ENCODE assay signal across 9 mouse cellular contexts in the genomic region with DNA sequence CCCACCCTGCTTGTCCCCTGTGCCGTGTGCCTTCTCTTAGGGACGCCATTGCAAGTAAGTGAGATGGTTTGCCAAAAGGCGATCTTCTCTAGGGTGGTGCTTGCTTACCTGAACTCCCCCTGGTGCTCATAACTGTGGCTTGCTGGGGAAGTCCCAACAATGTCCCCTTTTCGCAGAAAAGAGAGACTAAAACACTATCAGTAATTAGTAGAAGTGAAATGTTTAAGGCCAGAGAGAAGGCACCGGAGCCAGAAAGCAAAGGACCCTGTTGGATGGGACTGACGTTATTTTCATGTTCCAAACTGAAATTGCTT. TPM values are rescaled to one million over a fixed set of nuclear protein-coding genes. Genes with fewer than 3 reads are reported as not detected.
DNase-seq lines count a peak whose midpoint lies in the region; ATAC-seq lines count a peak whose summit lies in the region.
"Had no signal": no experiment of that assay in that cellular context is flagged by ENCODE, and none has a peak within 500 bp of the region (broad histone marks: within the 10 kb centered on the region; RNA-seq: fewer than 3 reads in every experiment).

No protein-coding gene starts in this region.

- no peaks in the 10 kb centered on the region for H3K36me3 ChIP-seq in embryonic facial prominence, embryonic 10.5 days (replicated peaks)
- no peaks in the 10 kb centered on the region for H3K36me3 ChIP-seq in hindbrain, embryonic 12.5 days
- H3K36me3 ChIP-seq in midbrain, embryonic 12.5 days: no peaks in the 10 kb centered on the region

- peaks cover 13% of the 10 kb centered on the region for H3K4me1 ChIP-seq in embryonic facial prominence, embryonic 10.5 days
- H3K4me1 ChIP-seq in hindbrain, embryonic 12.5 days: 0 out of 2 replicates have a peak, but pooled peaks cover 2% of the 10 kb centered on the region
- peaks cover 10% of the 10 kb centered on the region; the same call in 1 of the 2 replicates for H3K4me1 ChIP-seq in midbrain, embryonic 12.5 days

- ATAC-seq in hindbrain, embryonic 12.5 days (ENCODE audit: low FRiP score): no peak
- no peak for ATAC-seq in midbrain, embryonic 12.5 days (ENCODE audit: low FRiP score, low read depth)

- DNase-seq in kidney, adult 9 months: peak; percentile 2
- DNase-seq in kidney, postnatal 14 days: no peak
- DNase-seq in embryonic facial prominence, embryonic 10.5 days (ENCODE audit: low spot score): no peak
- DNase-seq in thymus, adult 18-20 months: no peak
- no peak for DNase-seq in MN1 (ENCODE audit: low spot score)
- no peak for DNase-seq in cerebellum, postnatal 14 days
- DNase-seq: gastrocnemius, adult 2 months had no signal

- H3K27ac ChIP-seq in embryonic facial prominence, embryonic 10.5 days (replicated peaks): no peak overlapping the region
- H3K27ac ChIP-seq in hindbrain, embryonic 12.5 days: no peak overlapping the region
- H3K27ac ChIP-seq in midbrain, embryonic 12.5 days (replicated peaks): no peak overlapping the region
- H3K27ac ChIP-seq: gastrocnemius, adult 2 months had no signal

- H3K9me3 ChIP-seq in embryonic facial prominence, embryonic 10.5 days: no peaks in the 10 kb centered on the region
- H3K9me3 ChIP-seq in hindbrain, embryonic 12.5 days (replicated peaks): no peaks in the 10 kb centered on the region
- no peaks in the 10 kb centered on the region for H3K9me3 ChIP-seq in midbrain, embryonic 12.5 days

- 22% methylated on average over 6 of the region's 6 CpGs for WGBS in embryonic facial prominence, embryonic 10.5 days
- WGBS in hindbrain, embryonic 12.5 days: 22% methylated on average over 6 of the region's 6 CpGs
- 22% methylated on average over 6 of the region's 6 CpGs for WGBS in midbrain, embryonic 12.5 days

- H3K9ac ChIP-seq in hindbrain, embryonic 12.5 days: peak overlapping the region; percentile 61; the same call in 1 of the 2 replicates
- peak overlapping the region; percentile 65; the same call in 1 of the 2 replicates for H3K9ac ChIP-seq in midbrain, embryonic 12.5 days (replicated peaks)

- peaks cover 42% of the 10 kb centered on the region for H3K27me3 ChIP-seq in embryonic facial prominence, embryonic 10.5 days (replicated peaks; ENCODE audit: low read depth, poor library complexity, severe bottlenecking)
- H3K27me3 ChIP-seq in hindbrain, embryonic 12.5 days: peaks cover 33% of the 10 kb centered on the region
- H3K27me3 ChIP-seq in midbrain, embryonic 12.5 days: peaks cover 35% of the 10 kb centered on the region

- H3K4me3 ChIP-seq in embryonic facial prominence, embryonic 10.5 days: peak overlapping the region; percentile 71
- peak overlapping the region; percentile 58 for H3K4me3 ChIP-seq in hindbrain, embryonic 12.5 days
- H3K4me3 ChIP-seq in midbrain, embryonic 12.5 days: peak overlapping the region; percentile 69

- H3K4me2 ChIP-seq in hindbrain, embryonic 12.5 days (replicated peaks): peak overlapping the region; percentile 90
- H3K4me2 ChIP-seq in midbrain, embryonic 12.5 days (replicated peaks): peak overlapping the region; percentile 98

RNA-seq across cellular contexts. Expression of a gene that starts 0.3 kb away (rescaled TPM):
- 0.20 and 0.27 TPM in 2 replicates for polyA plus RNA-seq in embryonic facial prominence, embryonic 10.5 days (2016; fragmentation: Nextera tagmentation; extraction: Ambion mirVana)
- 0.45 and 0.56 TPM in 2 replicates for polyA plus RNA-seq in hindbrain, embryonic 12.5 days (2016; fragmentation: Nextera tagmentation; extraction: Ambion mirVana)
- 0.36 and 0.47 TPM in 2 replicates for polyA plus RNA-seq in midbrain, embryonic 12.5 days (2016; fragmentation: Nextera tagmentation; extraction: Ambion mirVana)

RNA-seq across cellular contexts. Expression of a gene that starts 32.2 kb away (rescaled TPM):
- 2.3 and 2.5 TPM in 2 replicates for polyA plus RNA-seq in embryonic facial prominence, embryonic 10.5 days (2016; fragmentation: Nextera tagmentation; extraction: Ambion mirVana)
- polyA plus RNA-seq in hindbrain, embryonic 12.5 days (2016; fragmentation: Nextera tagmentation; extraction: Ambion mirVana): 17.0 and 21.0 TPM in 2 replicates
- 15.2 and 16.5 TPM in 2 replicates for polyA plus RNA-seq in midbrain, embryonic 12.5 days (2016; fragmentation: Nextera tagmentation; extraction: Ambion mirVana)
